Mouse (Mus musculus) brown adipose tissue, adult 24 weeks (tissue): ENCODE data around the gene Gm3685. TPM values are rescaled to one million over a fixed set of nuclear protein-coding genes. Genes with fewer than 3 reads are reported as not detected.
"Not testable (repeated sequence)": the region's sequence is repeated elsewhere in the genome, so short reads cannot be mapped to it uniquely, and the experiment has no call there.

Experiments
- H3K27ac ChIP-seq: fragments of 200-500 bp; replicated peaks from 2 replicates; pipeline ENCODE4 v1.5.1; 2012; ENCODE audit warnings: low read depth, mild to moderate bottlenecking, low read length
- H3K4me1 ChIP-seq: fragments of 200-500 bp; 2 replicates; pipeline ENCODE4 v1.6.1; 2012; ENCODE audit warnings: low read length, mixed read lengths; ENCODE audit not compliant: control insufficient read depth, insufficient read depth, insufficient read length
- H3K4me3 ChIP-seq: fragments of 200-500 bp; 2 replicates; pipeline ENCODE4 v1.5.1; 2012; ENCODE audit warnings: low read depth, mild to moderate bottlenecking, low read length, moderate library complexity; ENCODE audit not compliant: insufficient read depth
- polyA plus RNA-seq: library from polyadenylated mRNA; stranded (reverse); fragments of >200 nt; gene quantifications from 2 replicates; pipeline ENCODE4 v1.2.4, GENCODE M21; 2012; ENCODE audit not compliant: missing spikeins, insufficient read depth, insufficient read length

Gm3685 gene
- polyA plus RNA-seq, result not detected in 2 replicates

DNA sequence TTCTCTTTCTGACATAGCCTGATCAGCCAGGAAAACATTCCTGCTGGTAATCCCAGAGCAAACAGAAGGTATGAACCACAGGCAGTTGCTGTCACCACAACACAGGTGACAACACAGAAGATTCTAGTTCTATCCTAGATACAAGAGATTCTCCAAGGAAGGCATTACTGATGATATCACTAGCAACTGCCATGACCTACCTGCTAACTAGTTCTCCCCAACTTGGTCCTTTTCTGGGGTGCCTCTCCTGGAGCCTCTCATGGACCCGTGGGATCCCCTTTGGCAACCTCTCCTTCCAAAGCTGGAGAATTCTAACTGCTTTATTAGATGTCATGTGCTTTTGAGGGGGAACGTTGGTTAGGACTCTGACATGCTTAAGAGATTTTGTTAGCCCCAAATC is at the start of gene Gm3685:
Gene Gm3685, minus strand, starts transcription at position 101 of the 400 bp plus-strand sequence.
- H3K27ac ChIP-seq, H3K4me1 ChIP-seq, H3K4me3 ChIP-seq: not testable (repeated sequence)

DNA sequence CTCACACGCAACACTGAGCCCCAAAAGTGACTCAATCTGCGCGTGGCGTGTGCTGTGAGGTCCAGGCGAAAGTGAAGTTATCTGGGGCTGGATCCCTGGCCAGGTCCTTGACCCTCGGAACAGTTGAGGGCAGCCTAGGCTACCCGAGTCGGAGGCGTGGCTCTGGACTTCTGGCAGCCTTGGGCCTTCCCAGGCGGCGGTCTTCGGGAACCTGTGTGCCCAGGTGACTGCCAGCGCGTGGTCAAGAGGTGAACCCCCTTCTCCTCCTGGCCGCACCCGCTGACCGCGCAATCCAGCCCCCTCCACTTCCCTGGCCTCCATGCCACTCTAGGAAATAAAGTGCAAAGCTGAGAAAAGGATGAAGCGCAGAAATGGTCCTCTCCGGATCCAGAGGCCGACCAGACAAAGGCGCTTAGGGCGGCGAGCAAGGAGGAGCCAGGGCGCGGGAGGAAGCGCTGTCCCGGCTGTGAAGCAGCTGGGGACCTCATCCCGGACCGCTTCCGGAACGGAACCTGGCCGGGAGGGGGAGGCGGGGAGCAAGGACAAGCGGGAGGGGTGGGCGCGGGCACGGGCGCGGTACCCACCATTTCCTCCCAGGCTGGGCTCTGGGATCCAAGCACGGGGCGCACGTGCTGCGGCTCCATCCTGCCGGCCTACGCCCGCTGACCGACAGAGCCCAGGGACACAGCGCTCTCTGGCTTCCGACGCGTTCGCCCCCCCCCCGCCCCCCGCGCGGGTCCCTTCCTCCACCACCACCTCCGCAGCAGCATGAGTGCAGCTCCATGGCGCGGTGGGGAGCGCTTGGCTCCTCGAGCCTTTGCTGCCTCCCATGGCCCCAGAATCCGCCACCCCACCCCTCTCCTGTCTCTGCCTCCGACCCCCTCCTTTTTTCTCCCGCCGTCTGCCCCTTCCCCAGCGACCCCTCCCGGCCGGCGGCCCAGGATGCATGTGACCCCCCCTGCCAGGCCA is 17.7 kb downstream of the Gm3685 start, which contains the start of gene Gm10406:
Gene Gm10406, minus strand, starts transcription at position 669 of the 969 bp plus-strand sequence.
- not testable (repeated sequence) for H3K4me1 ChIP-seq
- Histone ChIP-seq H3K4me3 (peak within 1 kb of the TSS; percentile 61), H3K27ac (peak within 1 kb of the TSS; percentile 92)

DNA sequence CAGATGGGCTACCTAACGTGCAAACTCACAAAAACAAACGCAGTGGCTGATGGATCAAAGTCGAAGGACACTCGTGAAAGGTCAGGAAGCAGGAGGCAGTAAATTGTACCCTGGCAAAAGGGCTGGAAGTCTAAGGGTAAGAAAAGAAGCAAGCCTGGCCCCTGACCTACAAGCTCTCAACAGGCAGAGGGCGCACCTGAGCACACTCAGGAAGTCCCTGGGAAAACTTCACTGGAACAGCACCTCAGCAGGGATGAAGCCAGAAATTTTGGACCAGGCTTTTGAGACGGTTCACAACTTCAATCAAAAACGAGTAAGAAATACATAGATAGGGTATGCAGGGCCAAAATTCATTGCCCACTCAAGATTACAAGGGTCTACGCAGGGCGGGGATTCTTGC is 18.5 kb downstream of the Gm3685 start:
- peak overlapping the region; percentile 61; the same call in 1 of the 2 replicates for H3K4me3 ChIP-seq
- H3K27ac ChIP-seq, result peak overlapping the region; percentile 92
- not testable (repeated sequence) for H3K4me1 ChIP-seq

Other genes with a start within 250 kb of the Gm3685 start
- not detected in 2 replicates for gene Gm3642, start 204.7 kb downstream of the Gm3685 start, polyA plus RNA-seq
- not detected in 2 replicates for gene Gm3667, start 155.0 kb downstream of the Gm3685 start, polyA plus RNA-seq
- gene Gm6356, start 71.2 kb downstream of the Gm3685 start, polyA plus RNA-seq, result not detected in 2 replicates
- gene Gm10406, start 17.5 kb downstream of the Gm3685 start, polyA plus RNA-seq, result not detected in 2 replicates
- gene Gm3696, start 55.7 kb upstream of the Gm3685 start, polyA plus RNA-seq, result not detected in 2 replicates
- not detected in 2 replicates for gene Gm6676, start 80.4 kb upstream of the Gm3685 start, polyA plus RNA-seq
- not detected in 2 replicates for gene Gm3512, start 129.6 kb upstream of the Gm3685 start, polyA plus RNA-seq
- gene Gm16434, start 149.6 kb upstream of the Gm3685 start, polyA plus RNA-seq, result not detected in 2 replicates
- not detected in 2 replicates for gene Gm3727, start 219.7 kb upstream of the Gm3685 start, polyA plus RNA-seq